Mouse (Mus musculus): ENCODE measurements around the gene Gm960. TPM values are rescaled to one million over a fixed set of nuclear protein-coding genes. Genes with fewer than 3 reads are reported as not detected.

Gene Gm960
- polyA plus RNA-seq, 1 experiment from 2014 or later, result 4.1 TPM

DNA sequence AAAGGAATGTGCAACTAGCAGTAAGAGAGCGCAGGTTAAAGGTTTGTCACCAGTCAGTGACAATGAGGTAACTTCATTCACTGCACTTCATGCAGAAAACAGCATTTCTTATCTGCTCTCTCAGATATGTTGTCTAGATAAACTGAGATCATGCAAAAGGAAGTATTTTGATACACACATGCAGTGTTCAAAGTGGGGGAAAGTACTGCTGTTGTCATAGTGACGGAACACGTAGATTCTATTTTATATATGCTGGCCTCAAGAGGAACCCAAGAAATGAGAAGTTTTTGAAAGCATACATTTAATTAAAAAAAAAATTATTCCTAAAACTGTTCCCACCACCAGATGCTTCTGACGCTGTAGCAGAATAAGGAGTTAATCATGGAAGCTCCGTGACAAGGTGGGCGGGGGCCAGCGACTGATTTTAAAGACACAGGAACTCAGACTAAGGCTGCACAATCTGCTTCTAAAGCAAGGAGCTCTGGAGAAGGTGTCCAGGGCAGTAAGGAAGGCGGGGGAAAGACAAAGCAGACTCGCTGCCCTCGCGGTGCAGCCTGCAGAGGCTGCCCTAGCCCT lies 51.5 kb downstream of the Gm960 start:
- Histone ChIP-seq H3K4me3 (no peak overlapping the region), H3K4me2 (no peak overlapping the region), H3K27ac (no peak overlapping the region), H3K36me3 (ENCODE audit: poor library complexity, severe bottlenecking) (no peaks in the 10 kb centered on the region), H3K4me1 (no peaks in the 10 kb centered on the region), H3K27me3 (no peaks in the 10 kb centered on the region), H3K9ac (no peak overlapping the region), H3K9me3 (replicated peaks) (no peaks in the 10 kb centered on the region)
- no peak for ATAC-seq
- WGBS, result 70% methylated on average over 11 of the region's 11 CpGs

DNA sequence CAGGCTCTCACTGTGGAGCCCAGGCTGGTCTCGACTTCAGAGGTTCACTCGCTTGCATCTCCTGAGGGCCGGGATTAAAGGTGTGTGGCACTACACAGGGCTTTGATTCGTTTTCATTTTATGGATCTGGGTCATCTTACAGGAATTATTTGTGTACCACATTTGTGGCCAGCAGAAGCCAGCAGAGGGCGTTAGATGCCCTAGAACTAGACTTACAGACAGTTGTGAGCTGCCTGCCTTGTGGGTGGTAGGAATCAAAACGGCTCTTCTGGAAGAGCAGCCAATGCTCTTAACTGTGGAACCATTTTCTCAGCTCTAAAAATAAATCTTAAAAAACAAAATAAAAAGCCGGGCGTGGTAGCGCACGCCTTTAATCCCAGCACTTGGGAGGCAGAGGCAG lies 54.2 kb downstream of the Gm960 start:
- 41% methylated on average over 10 of the region's 10 CpGs for WGBS
- no peak overlapping the region for H3K9ac ChIP-seq
- no peaks in the 10 kb centered on the region for H3K9me3 ChIP-seq (replicated peaks)
- no peaks in the 10 kb centered on the region for H3K27me3 ChIP-seq
- no peaks in the 10 kb centered on the region for H3K36me3 ChIP-seq (ENCODE audit: poor library complexity, severe bottlenecking)
- no peak overlapping the region for H3K27ac ChIP-seq
- H3K4me3 ChIP-seq, result no peak overlapping the region
- ATAC-seq, result no peak
- no peak overlapping the region for H3K4me2 ChIP-seq
- no peaks in the 10 kb centered on the region for H3K4me1 ChIP-seq

DNA sequence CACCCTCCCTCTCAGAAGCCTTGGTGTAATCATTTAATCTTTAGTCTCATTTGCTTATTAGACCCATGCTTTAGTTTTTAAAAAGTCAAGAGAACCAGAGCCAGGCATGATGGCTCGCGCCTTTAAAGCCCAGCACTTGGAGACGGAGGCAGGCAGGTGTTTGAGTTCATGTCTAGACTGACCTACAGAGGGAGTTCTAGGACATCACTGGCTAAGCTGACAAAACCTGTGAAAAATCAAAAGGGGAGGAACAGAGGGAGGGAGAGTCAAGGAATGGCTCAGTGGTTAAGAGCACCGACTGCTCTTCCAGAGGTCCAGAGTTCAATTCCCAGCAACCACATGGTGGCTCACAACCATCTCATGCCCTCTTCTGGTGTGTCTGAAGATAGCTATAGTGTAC lies 62.5 kb downstream of the Gm960 start:
- no peak for ATAC-seq
- H3K4me3 ChIP-seq, result no peak overlapping the region
- no peaks in the 10 kb centered on the region for H3K4me1 ChIP-seq
- no peak overlapping the region for H3K27ac ChIP-seq
- H3K36me3 ChIP-seq (ENCODE audit: poor library complexity, severe bottlenecking), result no peaks in the 10 kb centered on the region
- H3K4me2 ChIP-seq, result no peak overlapping the region
- WGBS, result 67% methylated on average over 4 of the region's 4 CpGs
- H3K27me3 ChIP-seq, result peaks cover 8% of the 10 kb centered on the region; the same call in 1 of the 2 replicates
- H3K9me3 ChIP-seq (replicated peaks), result no peaks in the 10 kb centered on the region
- no peak overlapping the region for H3K9ac ChIP-seq

DNA sequence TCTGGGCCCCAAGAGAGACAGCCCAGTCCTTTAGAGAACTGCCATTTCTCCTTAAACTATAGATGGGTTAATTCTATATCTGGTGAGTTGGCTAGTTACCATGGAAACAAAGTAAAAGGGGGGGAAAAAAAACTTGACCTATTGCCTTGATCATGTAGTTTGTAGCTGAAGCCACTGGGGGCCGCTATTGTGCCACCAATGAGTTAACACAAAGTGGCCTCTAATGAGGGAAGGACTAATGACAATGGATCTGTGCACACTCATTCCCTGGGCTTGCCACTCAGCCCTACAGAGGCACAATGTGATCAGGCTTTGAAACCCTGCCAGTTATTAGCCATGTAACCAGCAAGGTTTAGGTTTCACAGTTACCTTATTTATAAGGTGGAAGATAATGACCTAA lies 69.6 kb downstream of the Gm960 start:
- Histone ChIP-seq H3K4me2 (no peak overlapping the region), H3K36me3 (ENCODE audit: poor library complexity, severe bottlenecking) (peaks cover 5% of the 10 kb centered on the region), H3K27ac (peak overlapping the region; percentile 66), H3K9me3 (replicated peaks) (no peaks in the 10 kb centered on the region), H3K9ac (no peak overlapping the region), H3K4me1 (peaks cover 42% of the 10 kb centered on the region), H3K27me3 (no peaks in the 10 kb centered on the region), H3K4me3 (no peak overlapping the region)
- 0% methylated on average over 1 of the region's 1 CpGs for WGBS
- ATAC-seq, result peak; percentile 56; the same call in 1 of the 2 replicates

DNA sequence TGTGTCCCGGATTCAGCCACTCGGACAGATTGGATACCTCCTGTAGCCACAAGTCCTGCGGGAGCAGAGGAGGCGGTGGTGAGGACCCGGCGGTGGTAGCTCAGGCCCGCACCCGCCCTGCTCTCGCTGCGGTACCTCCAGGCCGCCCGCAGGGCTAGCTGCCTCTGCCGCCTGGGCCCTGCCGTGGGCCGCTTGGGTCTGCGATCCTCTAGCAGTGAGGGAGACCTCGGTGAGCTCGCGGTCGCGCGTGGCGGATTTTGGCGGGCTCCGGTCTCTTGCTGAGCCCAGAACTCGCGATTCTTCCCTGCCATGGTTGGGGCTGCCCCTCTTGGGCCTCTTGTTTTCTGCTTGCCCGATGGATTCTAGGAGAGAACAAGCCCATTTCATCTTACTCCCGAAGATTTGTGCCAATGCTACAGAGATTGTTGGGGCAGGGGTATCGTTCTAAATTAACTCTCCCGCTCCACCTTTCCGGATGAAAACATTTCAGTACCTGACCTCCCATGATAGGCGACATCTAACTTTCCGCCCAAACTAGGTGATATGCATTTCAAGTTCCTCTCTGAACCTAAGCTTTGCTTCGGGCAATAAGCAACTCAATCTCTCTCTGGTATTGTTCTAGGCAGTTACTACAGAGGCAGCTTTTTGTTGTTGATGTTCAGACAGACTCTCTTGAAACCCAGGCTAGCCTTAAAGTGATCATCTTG lies 72.5 kb downstream of the Gm960 start:
- Histone ChIP-seq H3K4me2 (peak overlapping the region; percentile 93), H3K9ac (peak overlapping the region; percentile 96), H3K9me3 (replicated peaks) (no peaks in the 10 kb centered on the region), H3K4me3 (peak overlapping the region; percentile 92), H3K27me3 (no peaks in the 10 kb centered on the region), H3K27ac (peak overlapping the region; percentile 88), H3K4me1 (peaks cover 42% of the 10 kb centered on the region), H3K36me3 (ENCODE audit: poor library complexity, severe bottlenecking) (peaks cover 33% of the 10 kb centered on the region)
- ATAC-seq, result peak; percentile 75
- WGBS, result 2% methylated on average over 35 of the region's 35 CpGs

DNA sequence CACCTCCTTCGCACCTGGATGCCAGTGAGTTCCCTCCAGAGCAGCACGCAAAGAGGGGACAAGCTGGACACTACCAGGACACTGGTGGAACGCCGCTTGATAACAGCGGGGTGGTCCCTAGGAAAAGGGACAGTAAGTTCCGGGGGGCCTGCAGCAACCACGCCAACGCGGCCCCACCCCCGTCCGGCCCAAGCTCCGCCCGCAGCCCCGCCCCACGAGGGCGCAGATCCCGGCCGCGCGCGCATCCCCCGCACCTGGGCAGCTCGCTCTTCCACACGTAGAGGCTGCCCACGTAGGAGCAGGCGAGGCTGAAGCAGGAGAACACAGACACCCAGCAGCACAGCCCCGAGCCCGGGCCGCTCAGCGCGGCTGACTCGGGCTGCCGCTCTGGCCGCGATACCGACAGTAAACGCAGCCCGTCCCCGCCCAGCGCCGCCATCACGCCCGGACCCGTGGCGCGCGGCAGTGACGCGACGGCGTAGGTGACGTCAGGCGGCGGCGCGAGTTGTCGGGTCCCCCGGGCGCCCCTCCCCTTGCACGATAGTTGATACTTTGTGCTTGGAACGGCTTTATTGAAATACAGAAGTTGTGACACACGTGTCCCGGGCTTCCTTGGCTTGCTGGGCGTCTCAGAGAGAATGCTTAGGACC lies 73.2 kb downstream of the Gm960 start, which contains the start of gene Rce1:
Gene Rce1 (minus strand): TSS at position 463 of the 650 bp plus-strand sequence.
- H3K4me1 ChIP-seq, result peaks cover 42% of the 10 kb centered on the region
- H3K4me2 ChIP-seq, result peak within 1 kb of the TSS; percentile 93
- H3K4me3 ChIP-seq, result peak within 1 kb of the TSS; percentile 92
- peak; percentile 90 for ATAC-seq
- WGBS, result under 1% methylated on average over 63 of the region's 64 CpGs
- no peaks in the 10 kb centered on the region for H3K9me3 ChIP-seq (replicated peaks)
- no peaks in the 10 kb centered on the region for H3K27me3 ChIP-seq
- peak within 1 kb of the TSS; percentile 96 for H3K9ac ChIP-seq
- H3K27ac ChIP-seq, result peak within 1 kb of the TSS; percentile 88
- peaks cover 40% of the 10 kb centered on the region for H3K36me3 ChIP-seq (ENCODE audit: poor library complexity, severe bottlenecking)

DNA sequence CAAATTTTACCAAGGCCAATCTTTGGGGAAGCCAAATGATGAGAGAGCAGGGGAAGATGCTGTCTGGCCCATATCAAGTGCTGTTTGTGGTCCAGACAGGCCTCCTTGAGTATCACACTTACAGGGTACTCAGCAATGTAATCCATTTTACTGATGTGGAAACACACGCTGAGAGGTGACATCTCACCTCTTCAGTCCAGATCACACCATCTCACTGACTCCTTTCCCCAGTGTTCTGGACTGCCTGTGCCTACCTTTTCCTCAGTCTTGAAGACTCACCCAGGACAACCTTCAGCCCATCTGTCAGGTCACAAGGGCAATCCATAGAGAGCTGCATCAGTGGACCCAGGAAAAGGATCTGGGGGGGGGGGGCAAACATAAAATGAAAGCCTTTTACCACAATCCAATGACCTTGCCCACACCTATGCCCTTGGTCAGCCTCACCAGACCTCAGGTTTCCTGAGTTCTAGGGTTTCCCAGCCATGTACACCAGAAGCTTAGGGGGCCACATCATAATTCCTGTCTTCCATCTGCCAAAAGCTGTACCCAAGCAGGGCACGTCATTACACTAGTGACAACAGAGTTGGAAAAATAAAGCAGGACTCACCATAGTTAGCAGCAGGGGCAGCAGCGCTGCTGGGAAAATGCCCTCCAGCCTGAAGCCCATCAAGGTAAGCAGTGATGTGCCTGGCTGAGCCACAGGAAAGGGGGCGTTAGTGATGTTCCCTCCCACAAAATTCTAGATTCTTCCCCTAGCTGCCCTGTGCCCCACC lies 73.9 kb downstream of the Gm960 start:
- Histone ChIP-seq H3K4me3 (peak overlapping the region; percentile 92), H3K27me3 (no peaks in the 10 kb centered on the region), H3K36me3 (ENCODE audit: poor library complexity, severe bottlenecking) (peaks cover 41% of the 10 kb centered on the region), H3K9me3 (replicated peaks) (no peaks in the 10 kb centered on the region), H3K9ac (peak overlapping the region; percentile 96), H3K4me2 (peak overlapping the region; percentile 93), H3K27ac (peak overlapping the region; percentile 88; the same call in 1 of the 2 replicates), H3K4me1 (peaks cover 42% of the 10 kb centered on the region)
- 33% methylated on average over 4 of the region's 4 CpGs for WGBS
- ATAC-seq, result no peak

DNA sequence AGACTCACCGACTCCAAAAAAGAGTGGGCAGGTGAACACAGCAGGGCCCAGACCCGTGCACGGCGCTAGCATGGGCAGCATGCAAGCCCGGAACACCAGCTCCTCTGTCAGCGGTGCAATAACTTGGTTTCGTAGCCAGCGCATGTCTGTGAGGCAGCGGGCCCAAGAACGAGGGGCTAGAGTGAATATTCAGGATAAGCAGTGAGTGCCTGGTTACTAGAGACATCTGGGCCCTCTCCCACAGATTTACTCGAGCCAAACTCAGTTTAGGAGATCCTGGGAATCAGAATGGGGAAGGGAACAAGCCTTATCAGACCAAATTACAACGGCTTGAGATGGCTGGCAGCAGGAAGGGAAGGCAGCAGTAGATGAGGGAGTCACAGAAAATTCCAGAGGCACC lies 74.5 kb downstream of the Gm960 start:
- WGBS, result 95% methylated on average over 12 of the region's 12 CpGs
- no peaks in the 10 kb centered on the region for H3K27me3 ChIP-seq
- H3K27ac ChIP-seq, result no peak overlapping the region
- H3K4me2 ChIP-seq, result peak overlapping the region; percentile 93; the same call in 1 of the 2 replicates
- H3K4me3 ChIP-seq, result 0 out of 2 replicates have a peak overlapping the region, but pooled peaks have one; percentile 92
- no peak for ATAC-seq
- H3K36me3 ChIP-seq (ENCODE audit: poor library complexity, severe bottlenecking), result peaks cover 41% of the 10 kb centered on the region
- no peak overlapping the region for H3K9ac ChIP-seq
- H3K4me1 ChIP-seq, result peaks cover 36% of the 10 kb centered on the region
- H3K9me3 ChIP-seq (replicated peaks), result no peaks in the 10 kb centered on the region

DNA sequence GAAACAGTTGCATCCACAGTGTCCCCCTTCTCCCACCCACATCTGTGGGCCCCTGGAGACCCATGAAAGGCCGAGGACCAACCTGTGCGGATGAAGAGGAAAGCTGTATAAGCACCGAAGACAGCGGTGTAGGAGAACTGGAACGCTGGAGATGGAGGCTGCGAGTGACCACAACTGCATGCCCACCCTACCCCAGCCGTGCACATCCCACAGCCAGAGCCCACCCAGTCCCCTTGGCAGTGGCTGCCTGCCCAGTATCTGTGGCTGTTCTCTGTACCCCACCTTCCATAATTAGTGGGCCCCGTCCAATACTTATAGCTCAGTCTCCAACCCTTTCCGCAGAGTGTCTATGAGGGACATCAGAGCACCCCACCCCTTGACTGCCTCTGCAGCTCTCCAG lies 75.0 kb downstream of the Gm960 start:
- no peak for ATAC-seq
- Histone ChIP-seq H3K27me3 (no peaks in the 10 kb centered on the region), H3K9me3 (replicated peaks) (no peaks in the 10 kb centered on the region), H3K9ac (no peak overlapping the region), H3K27ac (no peak overlapping the region), H3K4me2 (no peak overlapping the region), H3K36me3 (ENCODE audit: poor library complexity, severe bottlenecking) (peaks cover 41% of the 10 kb centered on the region), H3K4me1 (peaks cover 33% of the 10 kb centered on the region), H3K4me3 (no peak overlapping the region)
- 98% methylated on average over 9 of the region's 9 CpGs for WGBS

DNA sequence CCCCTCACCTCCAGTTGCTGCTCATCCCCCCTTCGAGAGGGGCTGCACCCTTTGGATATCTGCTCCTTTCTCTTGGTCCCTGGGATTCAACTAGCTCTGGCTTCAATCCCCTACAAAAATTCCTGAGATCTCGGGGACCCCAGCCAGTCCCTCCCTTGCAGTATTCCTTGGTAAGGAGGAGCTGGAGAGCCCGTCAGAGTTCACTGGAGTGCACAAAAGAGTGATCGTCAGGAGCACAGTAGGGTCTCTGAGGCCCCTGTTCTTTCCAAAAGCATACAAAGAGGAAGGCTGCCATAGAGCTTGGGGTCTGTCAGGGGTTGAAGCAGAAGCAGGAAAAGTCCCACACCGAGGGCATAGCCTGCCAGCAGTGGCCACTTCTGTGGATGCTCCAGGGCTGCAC lies 75.7 kb downstream of the Gm960 start:
- Histone ChIP-seq H3K9ac (no peak overlapping the region), H3K36me3 (ENCODE audit: poor library complexity, severe bottlenecking) (peaks cover 41% of the 10 kb centered on the region), H3K4me1 (peaks cover 29% of the 10 kb centered on the region), H3K27ac (no peak overlapping the region), H3K9me3 (replicated peaks) (no peaks in the 10 kb centered on the region), H3K4me3 (no peak overlapping the region), H3K27me3 (0 out of 2 replicates have a peak, but pooled peaks cover under 1% of the 10 kb centered on the region), H3K4me2 (no peak overlapping the region)
- no peak for ATAC-seq
- 62% methylated on average over 5 of the region's 5 CpGs for WGBS

DNA sequence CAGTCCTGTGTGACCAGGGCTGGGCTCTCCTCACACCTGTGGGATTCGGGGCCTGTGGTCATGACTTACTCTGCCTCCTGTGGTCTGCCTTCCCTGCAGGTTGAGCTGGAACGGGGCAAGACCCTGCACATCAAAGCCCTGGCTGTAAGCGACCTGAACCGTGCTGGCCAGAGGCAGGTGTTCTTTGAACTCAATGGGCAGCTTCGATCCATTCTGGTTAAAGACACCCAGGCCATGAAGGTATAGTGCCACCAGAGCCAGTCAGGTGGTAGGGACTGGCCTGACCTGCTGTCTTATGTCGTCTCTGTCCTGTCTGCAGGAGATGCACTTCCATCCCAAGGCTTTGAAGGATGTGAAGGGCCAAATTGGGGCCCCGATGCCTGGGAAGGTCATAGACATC lies 77.7 kb downstream of the Gm960 start:
- H3K27me3 ChIP-seq, result 0 out of 2 replicates have a peak, but pooled peaks cover 7% of the 10 kb centered on the region
- no peak overlapping the region for H3K4me3 ChIP-seq
- ATAC-seq, result no peak
- H3K27ac ChIP-seq, result no peak overlapping the region
- H3K9ac ChIP-seq, result no peak overlapping the region
- H3K4me2 ChIP-seq, result no peak overlapping the region
- H3K9me3 ChIP-seq (replicated peaks), result no peaks in the 10 kb centered on the region
- H3K4me1 ChIP-seq, result peaks cover 26% of the 10 kb centered on the region
- H3K36me3 ChIP-seq (ENCODE audit: poor library complexity, severe bottlenecking), result peaks cover 41% of the 10 kb centered on the region
- 89% methylated on average over 7 of the region's 7 CpGs for WGBS
